Comparison of ENCODE assay signal across 19 mouse cellular contexts in the genomic region with DNA sequence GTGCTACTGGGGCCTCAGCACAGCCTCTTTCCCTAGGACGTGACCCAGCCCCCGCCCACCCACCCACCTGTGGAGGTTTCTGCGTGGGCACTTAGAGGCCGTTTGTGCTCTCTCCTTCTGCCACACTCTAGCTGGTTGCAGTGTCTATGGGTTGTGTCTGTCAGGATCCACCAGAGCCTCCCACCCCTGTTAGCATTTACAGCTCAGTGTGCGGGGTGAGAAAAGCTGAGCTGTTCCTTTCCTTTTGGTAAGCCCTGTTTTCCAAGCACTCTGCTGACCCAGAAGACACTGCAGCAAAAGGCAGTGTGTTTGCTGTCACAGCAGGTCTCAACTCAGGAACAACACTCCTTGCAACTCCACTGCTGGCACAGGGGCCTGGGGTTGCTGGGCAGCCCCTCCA. TPM values are rescaled to one million over a fixed set of nuclear protein-coding genes. Genes with fewer than 3 reads are reported as not detected.
"Had no signal": no experiment of that assay in that cellular context is flagged by ENCODE, and none has a peak within 500 bp of the region (broad histone marks: within the 10 kb centered on the region; RNA-seq: fewer than 3 reads in every experiment).

No protein-coding gene starts in this region.

- H3K4me3 ChIP-seq: midbrain, embryonic 10.5 days; midbrain, embryonic 13.5 days; midbrain, embryonic 15.5 days; myocyte; neural tube, embryonic 13.5 days; neural tube, embryonic 15.5 days had no signal

- H3K27ac ChIP-seq: midbrain, embryonic 13.5 days; midbrain, embryonic 15.5 days; neural tube, embryonic 13.5 days; neural tube, embryonic 15.5 days had no signal

- DNase-seq: lung, adult 18-20 months; lung, embryonic 14.5 days; lung, postnatal 10 days; lung, postnatal 4 days; retina, postnatal 1 day; right cerebral cortex, postnatal 14 days; right cerebral cortex, postnatal 4 days; spleen, adult 18-20 months; thymus, adult 18-20 months; thymus, postnatal 14 days; thymus, postnatal 36 days had no signal

RNA-seq across cellular contexts. Expression of gene Tex29, which starts 6.1 kb away (rescaled TPM):
- total RNA-seq: megakaryocyte, adult 5-6 weeks; megakaryocyte-erythroid progenitor cell, adult 5-6 weeks had no signal
